Mouse (Mus musculus) stomach, postnatal 0 days (tissue): Measurements from ENCODE around the gene Hdc.

Experiments
- CTCF ChIP-seq: IDR thresholded peaks from 2 replicates; pipeline ENCODE4 v1.5.1; 2016; ENCODE audit warnings: antibody characterized with exemption, low read depth, mild to moderate bottlenecking, moderate library complexity
- EP300 ChIP-seq: optimal IDR thresholded peaks from 2 replicates; pipeline ENCODE3; 2016; ENCODE audit warnings: antibody characterized with exemption

GRCm38 (mm10) chr2:126615355-126615754 lies 3.7 kb downstream of the Hdc start:
- no peak for TF ChIP-seq EP300
- no peak for TF ChIP-seq CTCF
